Mouse (Mus musculus): ENCODE measurements around the gene Inafm2. TPM values are rescaled to one million over a fixed set of nuclear protein-coding genes. Genes with fewer than 3 reads are reported as not detected.
A peak's percentile ranks its signal among the peaks of the same experiment; 100 is the strongest.

The Inafm2 gene
- polyA plus RNA-seq, 1 experiment: not detected

DNA sequence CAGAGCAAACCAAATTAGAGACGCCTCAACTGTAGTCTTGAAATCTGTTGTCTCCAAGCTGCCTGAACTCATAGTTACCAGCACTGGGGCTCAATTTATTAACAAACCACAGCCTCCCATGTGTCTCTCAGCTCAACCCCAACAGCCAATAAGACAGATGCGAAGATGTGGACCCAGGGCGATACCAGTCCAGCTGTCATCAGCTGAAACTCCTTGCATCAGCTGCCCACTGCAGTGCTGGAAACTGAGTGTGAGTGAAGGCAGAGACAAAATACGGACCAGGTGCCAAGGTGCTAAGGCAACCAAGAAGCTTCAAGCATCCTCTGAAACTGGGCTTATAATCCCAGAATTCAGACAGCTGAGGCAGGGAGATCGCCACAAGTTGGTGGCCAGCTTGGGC, 13.6 kb upstream of the Inafm2 start:
- peaks cover 22% of the 10 kb centered on the region for H3K4me1 ChIP-seq (ENCODE audit: control insufficient read depth, insufficient read depth, low read length)
- H3K27ac ChIP-seq (ENCODE audit: insufficient read depth, low read depth, low read length): no peak overlapping the region
- 70% methylated on average over 5 of the region's 5 CpGs for WGBS
- no peak for TF ChIP-seq CTCF (IDR thresholded peaks at IDR 0.05; ENCODE audit: insufficient read depth, low read depth, low read length)
- TF ChIP-seq POLR2A (IDR thresholded peaks at IDR 0.05; ENCODE audit: insufficient read depth, low read depth, low read length): no peak
- no peak overlapping the region for H3K4me3 ChIP-seq (ENCODE audit: insufficient read depth, low read depth, low read length)

DNA sequence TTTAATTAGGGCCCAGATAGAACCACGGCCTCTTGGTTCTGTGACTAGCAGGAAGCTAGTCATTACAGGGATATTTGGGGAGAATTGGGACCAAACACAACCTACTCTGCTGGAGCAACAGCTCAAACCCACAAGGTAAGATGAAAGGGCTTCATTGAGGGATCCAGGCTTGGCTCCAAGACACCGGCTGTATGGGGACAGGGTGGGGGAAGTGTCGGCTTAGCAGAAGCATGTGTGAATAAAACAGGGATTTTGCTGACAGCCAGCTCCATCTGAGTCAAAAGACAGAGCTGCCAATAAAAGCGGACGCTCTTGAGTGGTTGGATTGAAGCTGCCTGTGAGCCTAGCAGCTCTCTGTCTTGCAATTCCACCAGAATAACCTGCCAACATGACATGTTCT, 12.2 kb upstream of the Inafm2 start:
- Histone ChIP-seq H3K4me1 (ENCODE audit: control insufficient read depth, insufficient read depth, low read length) (peaks cover 17% of the 10 kb centered on the region), H3K27ac (ENCODE audit: insufficient read depth, low read depth, low read length) (no peak overlapping the region), H3K4me3 (ENCODE audit: insufficient read depth, low read depth, low read length) (no peak overlapping the region)
- WGBS: 48% methylated on average over 5 of the region's 5 CpGs
- no peak for TF ChIP-seq POLR2A (IDR thresholded peaks at IDR 0.05; ENCODE audit: insufficient read depth, low read depth, low read length)
- TF ChIP-seq CTCF (IDR thresholded peaks at IDR 0.05; ENCODE audit: insufficient read depth, low read depth, low read length): no peak

DNA sequence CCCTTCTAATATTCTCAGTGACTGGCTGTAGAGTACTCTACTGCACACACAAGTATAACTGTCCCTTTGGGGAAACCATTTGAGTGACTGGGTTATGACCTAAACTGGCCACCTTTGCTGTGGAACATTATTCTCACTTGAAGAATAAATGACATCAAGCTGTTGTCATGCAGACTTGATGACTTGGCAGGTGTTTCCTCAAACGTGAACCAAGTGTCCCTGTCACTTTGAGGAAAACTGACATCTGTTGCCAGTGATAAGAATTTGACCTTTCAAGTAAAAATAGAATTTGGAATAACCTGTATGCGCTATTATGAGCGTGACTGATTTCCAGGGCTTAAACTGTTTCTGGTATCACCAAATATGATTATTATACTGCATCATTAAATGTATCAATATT, 5.2 kb upstream of the Inafm2 start:
- H3K4me3 ChIP-seq (ENCODE audit: insufficient read depth, low read depth, low read length): no peak overlapping the region
- H3K27ac ChIP-seq (ENCODE audit: insufficient read depth, low read depth, low read length): no peak overlapping the region
- no peak for TF ChIP-seq POLR2A (IDR thresholded peaks at IDR 0.05; ENCODE audit: insufficient read depth, low read depth, low read length)
- TF ChIP-seq CTCF (IDR thresholded peaks at IDR 0.05; ENCODE audit: insufficient read depth, low read depth, low read length): no peak
- H3K4me1 ChIP-seq (ENCODE audit: control insufficient read depth, insufficient read depth, low read length): peaks cover 6% of the 10 kb centered on the region
- WGBS: 73% methylated on average over 3 of the region's 3 CpGs

DNA sequence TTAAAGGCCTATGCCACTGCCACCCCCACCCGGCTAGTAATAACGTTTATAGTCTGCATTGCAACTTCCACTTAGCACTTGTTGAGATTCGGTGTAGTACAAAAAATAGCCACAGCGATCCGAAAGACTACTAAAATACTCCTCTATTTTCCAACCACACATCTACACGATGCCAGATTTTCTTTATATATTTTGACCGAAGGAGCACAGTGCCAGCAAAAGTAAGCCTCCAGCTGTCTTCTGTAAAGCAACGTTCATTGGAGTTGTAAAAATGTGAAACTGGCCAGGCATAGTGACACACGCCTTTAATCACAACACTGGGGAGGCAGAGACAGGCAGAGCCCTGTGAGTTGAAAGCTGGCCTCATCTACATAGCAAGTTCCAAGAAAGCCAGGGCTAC, 4.4 kb upstream of the Inafm2 start:
- TF ChIP-seq CTCF (IDR thresholded peaks at IDR 0.05; ENCODE audit: insufficient read depth, low read depth, low read length) (no peak), POLR2A (IDR thresholded peaks at IDR 0.05; ENCODE audit: insufficient read depth, low read depth, low read length) (no peak)
- peaks cover 6% of the 10 kb centered on the region for H3K4me1 ChIP-seq (ENCODE audit: control insufficient read depth, insufficient read depth, low read length)
- no peak overlapping the region for H3K27ac ChIP-seq (ENCODE audit: insufficient read depth, low read depth, low read length)
- WGBS: 57% methylated on average over 9 of the region's 9 CpGs
- H3K4me3 ChIP-seq (ENCODE audit: insufficient read depth, low read depth, low read length): no peak overlapping the region

DNA sequence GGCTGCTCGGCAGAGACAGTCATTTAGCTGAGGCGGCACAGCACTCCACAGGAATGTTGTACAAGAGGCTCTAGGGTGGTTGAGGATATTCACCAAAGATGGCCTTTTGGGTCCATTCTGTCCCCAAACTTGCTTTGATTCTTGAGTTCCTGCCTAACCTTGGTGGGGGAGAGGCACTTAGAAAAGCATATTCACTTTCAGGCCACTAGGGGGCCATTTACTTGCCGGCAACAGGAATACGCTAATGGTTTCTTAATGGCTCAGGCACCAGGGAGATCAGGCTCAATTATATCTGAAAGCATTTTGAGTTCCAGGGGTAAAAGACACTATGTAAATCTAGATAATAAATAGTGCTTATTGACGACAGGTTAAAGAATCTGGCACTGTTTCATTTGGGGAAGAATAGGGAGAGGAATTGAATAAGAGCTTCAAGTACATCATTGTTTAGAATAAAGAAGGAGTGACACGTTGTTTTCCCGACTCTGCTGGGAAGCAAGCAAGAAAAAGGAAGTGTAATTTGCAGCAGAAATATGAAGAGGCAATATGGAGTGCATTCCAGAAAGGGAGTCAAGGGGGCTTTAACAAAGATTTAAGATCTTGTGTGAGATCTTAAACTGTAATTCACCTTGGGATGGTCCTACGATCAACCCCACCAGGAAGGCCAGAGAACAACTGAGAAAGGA, 2.2 kb upstream of the Inafm2 start:
- Histone ChIP-seq H3K27ac (ENCODE audit: insufficient read depth, low read depth, low read length) (no peak overlapping the region), H3K4me3 (ENCODE audit: insufficient read depth, low read depth, low read length) (no peak overlapping the region), H3K4me1 (ENCODE audit: control insufficient read depth, insufficient read depth, low read length) (peaks cover 8% of the 10 kb centered on the region)
- WGBS: 24% methylated on average over 8 of the region's 8 CpGs
- TF ChIP-seq POLR2A (IDR thresholded peaks at IDR 0.05; ENCODE audit: insufficient read depth, low read depth, low read length): no peak
- no peak for TF ChIP-seq CTCF (IDR thresholded peaks at IDR 0.05; ENCODE audit: insufficient read depth, low read depth, low read length)

DNA sequence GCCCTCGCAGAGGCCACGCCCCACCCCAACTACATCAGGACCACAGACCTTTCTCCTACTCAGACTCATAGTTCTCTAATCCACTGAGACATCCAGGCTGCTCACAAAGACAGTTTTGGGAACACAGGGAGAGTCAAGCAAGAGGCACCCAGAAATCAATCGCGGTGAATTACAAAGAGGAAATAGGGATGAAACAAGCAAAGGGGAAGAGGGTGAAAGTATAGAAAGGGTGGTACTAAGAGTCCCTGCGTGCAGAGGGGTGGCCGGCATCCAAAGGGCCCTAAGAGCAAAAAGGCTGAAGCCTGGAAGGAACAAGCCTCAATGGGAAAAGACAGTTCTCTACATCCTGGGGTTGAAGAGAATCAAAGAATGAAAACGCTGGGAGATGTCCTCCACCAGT, 937 bp upstream of the Inafm2 start:
- TF ChIP-seq POLR2A (IDR thresholded peaks at IDR 0.05; ENCODE audit: insufficient read depth, low read depth, low read length) (no peak), CTCF (IDR thresholded peaks at IDR 0.05; ENCODE audit: insufficient read depth, low read depth, low read length) (no peak)
- no peak overlapping the region for H3K27ac ChIP-seq (ENCODE audit: insufficient read depth, low read depth, low read length)
- no peak overlapping the region for H3K4me3 ChIP-seq (ENCODE audit: insufficient read depth, low read depth, low read length)
- 25% methylated on average over 7 of the region's 7 CpGs for WGBS
- H3K4me1 ChIP-seq (ENCODE audit: control insufficient read depth, insufficient read depth, low read length): peaks cover 15% of the 10 kb centered on the region

DNA sequence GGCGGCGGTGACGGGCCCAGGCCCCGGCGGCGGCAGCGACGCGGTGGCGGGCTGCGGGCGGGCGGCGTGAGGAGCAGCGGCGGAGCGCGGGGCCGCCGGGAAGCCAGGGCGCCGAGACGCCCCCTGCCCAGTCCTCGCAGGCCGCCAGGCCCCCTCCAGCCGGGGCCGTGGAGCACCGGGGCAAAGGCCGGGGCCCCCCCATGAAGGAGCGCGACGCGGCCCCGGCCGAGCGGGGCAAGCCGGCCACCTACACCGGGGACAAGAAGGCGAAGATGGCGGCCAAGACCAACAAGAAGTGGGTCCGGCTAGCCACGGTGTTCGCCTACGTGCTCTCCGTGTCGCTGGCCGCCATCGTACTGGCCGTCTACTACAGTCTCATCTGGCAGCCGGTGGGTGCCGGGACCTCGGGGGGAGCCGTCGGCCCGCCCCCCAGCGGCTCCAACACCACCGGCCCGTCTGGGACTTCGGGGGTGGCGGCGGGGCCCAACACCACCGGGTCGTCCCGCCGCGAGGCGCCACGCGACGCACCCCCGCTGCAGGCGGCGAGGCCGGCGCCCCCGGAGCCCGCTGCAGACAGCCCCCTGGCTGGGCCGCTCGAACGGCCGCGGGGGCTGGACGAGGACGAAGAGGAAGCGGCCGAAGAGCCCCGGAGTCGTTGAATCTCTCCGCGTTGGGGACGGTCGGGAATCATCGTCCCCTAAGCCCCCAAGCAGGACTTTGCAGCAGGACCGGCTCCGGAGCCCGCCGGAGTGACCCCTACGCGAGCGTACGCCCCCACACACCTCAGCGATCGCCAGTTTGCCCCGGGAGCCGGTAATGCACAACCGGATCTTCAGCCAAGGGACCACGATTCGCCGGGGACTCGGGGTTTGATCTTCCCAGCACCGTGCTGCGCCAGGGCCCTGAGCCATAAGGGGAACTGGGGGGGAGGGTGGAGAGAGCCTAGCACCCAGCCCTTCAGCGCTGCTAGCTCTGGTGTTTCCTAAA, 650 bp downstream of the Inafm2 start:
- 2% methylated on average over 109 of the region's 113 CpGs for WGBS
- no peak for TF ChIP-seq CTCF (IDR thresholded peaks at IDR 0.05; ENCODE audit: insufficient read depth, low read depth, low read length)
- TF ChIP-seq POLR2A (IDR thresholded peaks at IDR 0.05; ENCODE audit: insufficient read depth, low read depth, low read length): no peak
- Histone ChIP-seq H3K27ac (ENCODE audit: insufficient read depth, low read depth, low read length) (peak overlapping the region; percentile 24), H3K4me1 (ENCODE audit: control insufficient read depth, insufficient read depth, low read length) (peaks cover 23% of the 10 kb centered on the region), H3K4me3 (ENCODE audit: insufficient read depth, low read depth, low read length) (peak overlapping the region; percentile 96)

DNA sequence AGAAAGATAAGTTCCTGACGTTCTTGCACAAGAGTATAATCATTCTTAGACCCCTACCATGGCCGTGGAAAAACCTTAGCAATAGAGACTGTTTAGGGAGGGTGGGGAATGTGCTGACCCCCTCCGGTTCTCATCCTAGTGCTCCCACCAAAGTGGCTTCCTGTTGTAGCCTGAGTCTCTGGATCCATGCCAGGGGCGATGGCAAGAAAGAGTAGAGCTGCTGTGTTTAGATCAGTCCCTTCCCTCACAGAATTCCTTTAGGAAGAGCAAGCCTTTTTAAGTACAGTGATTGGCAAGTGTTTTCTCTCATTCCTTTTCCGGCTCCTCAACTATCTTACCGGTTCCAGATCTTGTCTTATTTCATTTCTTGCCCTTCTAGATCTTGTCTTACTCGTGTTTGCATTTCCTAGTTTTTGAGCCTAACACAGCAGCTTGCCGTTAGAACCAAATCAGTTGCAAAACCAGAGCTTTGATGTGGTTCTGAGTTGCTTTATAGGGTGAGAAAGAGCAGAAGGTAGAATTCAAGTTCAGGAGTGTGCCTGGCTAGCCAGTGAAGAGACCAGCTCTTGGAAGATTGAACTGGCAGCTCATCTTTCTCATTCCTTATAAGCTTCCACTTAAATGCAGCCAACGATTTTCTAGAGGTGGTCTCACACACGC, 1.9 kb downstream of the Inafm2 start:
- Histone ChIP-seq H3K4me3 (ENCODE audit: insufficient read depth, low read depth, low read length) (peak overlapping the region; percentile 96), H3K4me1 (ENCODE audit: control insufficient read depth, insufficient read depth, low read length) (peaks cover 33% of the 10 kb centered on the region), H3K27ac (ENCODE audit: insufficient read depth, low read depth, low read length) (peak overlapping the region; percentile 24)
- no peak for TF ChIP-seq CTCF (IDR thresholded peaks at IDR 0.05; ENCODE audit: insufficient read depth, low read depth, low read length)
- TF ChIP-seq POLR2A (IDR thresholded peaks at IDR 0.05; ENCODE audit: insufficient read depth, low read depth, low read length): no peak
- WGBS: 14% methylated on average over 10 of the region's 10 CpGs
